Mouse (Mus musculus): ENCODE results near the gene Uba2.
"Not testable (repeated sequence)": the region's sequence is repeated elsewhere in the genome, so short reads cannot be mapped to it uniquely, and the experiment has no call there.

The Uba2 gene

GRCm38 (mm10) chr7:34169454-34169853 lies at the start of gene Uba2:
Uba2 (minus strand) TSS chr7:34169599.
- DNase-seq: no peak

- DNase-seq: no peak
Observed at GRCm38 (mm10) chr7:34218496-34218895, 49.1 kb upstream of the Uba2 start.

GRCm38 (mm10) chr7:34216474-34216873 lies 47.1 kb upstream of the Uba2 start:
- no peak for DNase-seq

GRCm38 (mm10) chr7:34215481-34215880 lies 46.1 kb upstream of the Uba2 start:
- no peak for DNase-seq

GRCm38 (mm10) chr7:34214644-34215043 lies 45.2 kb upstream of the Uba2 start:
- no peak for DNase-seq

GRCm38 (mm10) chr7:34213281-34213680 lies 43.9 kb upstream of the Uba2 start:
- DNase-seq: no peak

- DNase-seq: peak; percentile 16
Observed at GRCm38 (mm10) chr7:34208027-34208745, 38.8 kb upstream of the Uba2 start.

GRCm38 (mm10) chr7:34206331-34206730 lies 36.9 kb upstream of the Uba2 start:
- DNase-seq: no peak

GRCm38 (mm10) chr7:34202147-34202546 lies 32.7 kb upstream of the Uba2 start:
- not testable (repeated sequence) for DNase-seq

GRCm38 (mm10) chr7:34200829-34201228 lies 31.4 kb upstream of the Uba2 start:
- DNase-seq: no peak

- DNase-seq: peak; percentile 62
Observed at GRCm38 (mm10) chr7:34198346-34198745, 28.9 kb upstream of the Uba2 start.

- peak; percentile 95 for DNase-seq
Observed at GRCm38 (mm10) chr7:34196132-34197128, 27.0 kb upstream of the Uba2 start, which contains the start of gene Pdcd2l. Pdcd2l (minus strand) TSS chr7:34196661.

- peak; percentile 20 for DNase-seq
Observed at GRCm38 (mm10) chr7:34195632-34196031, 26.2 kb upstream of the Uba2 start.

GRCm38 (mm10) chr7:34192825-34193224 lies 23.4 kb upstream of the Uba2 start:
- no peak for DNase-seq

- no peak for DNase-seq
Observed at GRCm38 (mm10) chr7:34189376-34189989, 20.1 kb upstream of the Uba2 start.

- DNase-seq: no peak
Observed at GRCm38 (mm10) chr7:34183794-34184193, 14.4 kb upstream of the Uba2 start.

GRCm38 (mm10) chr7:34183356-34183755 lies 14.0 kb upstream of the Uba2 start:
- no peak for DNase-seq

- DNase-seq: not testable (repeated sequence)
Observed at GRCm38 (mm10) chr7:34176241-34176640, 6.8 kb upstream of the Uba2 start.

- no peak for DNase-seq
Observed at GRCm38 (mm10) chr7:34172251-34172650, 2.9 kb upstream of the Uba2 start.

- peak; percentile 92 for DNase-seq
Observed at GRCm38 (mm10) chr7:34168470-34169251, 738 bp downstream of the Uba2 start.

GRCm38 (mm10) chr7:34167766-34168469 lies 1.5 kb downstream of the Uba2 start:
- DNase-seq: no peak

- peak; percentile 40 for DNase-seq
Observed at GRCm38 (mm10) chr7:34166850-34167249, 2.5 kb downstream of the Uba2 start.
